Mouse (Mus musculus) layer of hippocampus, postnatal 36 days (tissue): ENCODE data around the gene Zdhhc7. TPM values are rescaled to one million over a fixed set of nuclear protein-coding genes. Genes with fewer than 3 reads are reported as not detected.

Experiments used
- DNase-seq, 2 experiments: peaks; one replicate each; pipeline ENCODE4 v3.0.0; 2022
- total RNA-seq, 2 experiments: library from RNA; stranded (reverse); gene quantifications; 2 replicates each; pipeline ENCODE4 v1.2.3; 2021

Gene Zdhhc7
- total RNA-seq, 2 experiments from 2014 or later = 35.8 to 37.7 TPM

DNA sequence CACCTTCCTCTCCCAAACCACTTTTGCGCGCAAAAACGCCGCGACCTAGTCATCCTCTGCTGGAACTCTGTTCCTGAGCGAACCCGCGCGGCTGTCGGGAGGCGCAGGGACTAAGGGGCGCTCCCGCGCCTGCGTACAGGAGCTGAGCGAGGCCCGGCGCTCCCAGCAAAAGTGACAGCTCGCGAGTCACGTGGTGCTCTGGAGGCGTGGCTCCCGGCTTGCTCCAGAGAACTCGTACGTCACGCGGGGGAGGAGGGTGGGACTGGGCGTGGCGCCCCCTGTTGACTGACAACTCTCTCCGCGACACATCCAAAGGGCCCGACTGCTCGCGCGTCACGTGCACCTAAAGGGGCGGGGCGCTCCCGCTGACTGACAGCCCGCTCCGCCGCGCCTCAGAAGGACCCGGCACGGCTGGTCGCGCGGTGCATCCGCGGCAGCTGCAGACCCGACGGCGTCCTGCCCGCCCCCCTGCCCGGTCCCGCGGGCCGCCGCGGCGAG, 12.5 kb upstream of the Zdhhc7 start, which contains the start of gene 6430548M08Rik:
6430548M08Rik (plus strand) TSS at position 395 of the 498 bp plus-strand sequence.
- peak; percentile 100 for DNase-seq

DNA sequence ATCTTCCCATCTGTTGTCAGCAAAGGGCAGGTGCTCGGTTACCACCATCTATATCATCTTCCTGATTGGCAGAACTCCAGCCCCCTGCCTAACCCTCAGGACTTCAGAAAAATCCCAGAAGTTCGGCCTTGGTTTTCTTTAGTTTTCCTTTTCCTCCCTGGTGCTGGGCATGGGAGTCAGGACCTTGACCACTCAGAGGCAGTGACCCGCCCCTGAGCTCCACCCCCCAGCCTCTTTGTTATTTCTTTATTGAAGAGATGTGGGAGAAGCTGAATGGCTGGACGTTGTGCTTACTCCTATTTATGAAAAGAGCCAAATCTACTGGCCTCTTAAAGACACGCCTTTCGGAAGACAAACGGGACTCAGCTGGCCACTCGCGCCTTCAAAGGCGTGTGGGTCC, 12.0 kb upstream of the Zdhhc7 start:
- DNase-seq = no peak

DNA sequence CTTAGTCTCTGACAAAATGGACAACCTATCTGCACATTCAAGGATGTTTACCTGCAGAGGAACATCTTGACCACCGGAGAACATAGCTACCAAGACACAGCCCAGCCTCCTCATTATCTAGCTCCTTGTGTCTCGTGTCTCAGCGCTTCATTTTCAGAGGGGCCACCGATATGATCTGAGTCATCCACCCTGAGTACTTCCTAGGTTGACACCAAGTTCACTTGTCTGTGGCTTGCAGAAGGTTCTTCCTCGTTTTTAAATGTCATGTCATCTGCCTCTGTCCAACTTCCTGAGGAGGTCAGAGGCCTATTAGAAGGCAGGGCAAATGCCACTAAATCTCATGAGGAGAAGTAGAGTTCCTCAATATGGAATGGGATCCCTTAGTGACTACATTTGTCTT, 11.3 kb upstream of the Zdhhc7 start:
- DNase-seq = no peak

DNA sequence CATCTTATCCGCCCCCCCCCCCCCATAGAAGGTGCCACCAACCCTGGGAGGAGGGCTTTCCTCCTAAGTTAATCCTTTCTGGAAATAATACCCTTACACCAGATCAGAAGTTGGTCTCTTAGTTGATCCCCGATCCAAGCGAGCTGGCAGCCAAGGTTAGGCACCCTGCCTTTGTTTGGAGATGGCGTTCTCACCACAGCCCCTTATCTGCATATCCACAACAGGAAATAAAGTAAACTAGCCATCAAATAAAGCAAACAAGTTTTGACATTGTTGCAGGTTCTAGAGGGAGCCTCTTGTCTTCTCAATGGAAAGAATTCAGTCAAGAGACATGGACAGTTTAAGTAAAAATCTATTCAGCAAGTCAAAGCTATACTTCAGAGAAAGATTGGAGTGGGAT, 10.1 kb upstream of the Zdhhc7 start:
- DNase-seq = no peak

DNA sequence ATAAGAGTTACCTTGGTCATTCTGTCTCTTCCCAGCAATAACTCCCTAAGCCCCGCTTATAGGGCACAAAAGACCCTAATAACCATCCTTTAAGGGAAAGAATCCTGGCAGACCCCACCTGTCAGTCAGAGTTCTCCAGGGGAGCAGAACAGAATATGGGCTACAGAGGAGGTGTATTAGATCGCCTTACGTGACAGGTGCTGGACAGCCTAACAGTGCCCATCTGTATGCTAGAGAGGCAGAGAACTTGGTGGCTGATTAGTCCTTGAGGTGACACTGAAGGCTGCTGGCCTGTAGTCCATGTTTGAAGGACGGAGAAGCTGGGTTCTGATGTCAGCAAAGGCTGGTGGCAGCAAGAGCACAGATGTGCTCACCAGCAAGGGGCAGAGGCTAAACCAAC, 9.7 kb upstream of the Zdhhc7 start:
- DNase-seq = no peak

DNA sequence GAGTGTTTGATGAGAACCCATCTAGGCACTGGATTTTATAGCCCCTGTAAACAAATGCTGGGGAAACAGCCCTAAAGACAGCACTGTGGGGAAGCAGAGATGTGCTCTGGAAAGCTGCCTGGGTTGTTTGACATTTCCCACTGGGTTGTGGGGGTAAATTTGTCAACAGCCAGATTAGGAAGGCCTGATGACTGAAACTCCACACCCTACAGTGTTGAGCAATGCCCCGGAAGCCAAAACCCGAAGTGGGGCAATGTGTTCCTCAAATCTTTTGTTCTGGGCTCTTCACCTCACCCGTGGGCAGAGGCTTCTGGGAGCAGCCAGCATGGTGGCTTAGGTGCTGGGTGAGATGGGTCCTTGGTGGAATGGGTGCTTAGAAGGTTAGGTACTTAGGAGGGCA, 7.9 kb upstream of the Zdhhc7 start:
- DNase-seq = no peak

DNA sequence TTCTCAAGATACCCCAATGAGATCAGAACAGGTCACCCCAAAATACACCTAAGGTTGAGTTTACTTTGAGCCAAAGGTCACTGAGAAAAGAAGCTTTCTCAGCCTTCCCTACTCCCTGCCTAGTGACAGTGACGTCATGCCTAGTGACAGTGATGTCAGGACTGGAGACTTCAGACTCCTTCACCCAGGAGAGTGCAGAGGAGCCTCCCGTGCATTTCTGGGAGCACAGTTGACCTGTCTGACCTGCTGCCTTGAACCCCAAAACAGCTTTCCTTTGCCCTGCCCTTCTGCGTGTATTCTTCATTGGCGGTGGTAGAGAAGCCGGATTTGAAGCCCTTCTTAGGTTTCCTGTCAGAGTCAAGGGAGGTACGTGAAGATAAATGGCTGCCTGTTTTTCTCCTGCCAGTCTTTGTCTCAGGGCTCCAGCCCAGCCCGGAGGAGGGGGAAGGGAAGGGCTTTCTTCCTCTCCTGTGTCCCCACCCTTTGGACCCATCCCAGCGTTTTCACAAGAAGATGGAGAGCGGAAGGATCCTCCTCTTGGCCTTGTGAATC, 3.5 kb upstream of the Zdhhc7 start:
- no peak for DNase-seq

DNA sequence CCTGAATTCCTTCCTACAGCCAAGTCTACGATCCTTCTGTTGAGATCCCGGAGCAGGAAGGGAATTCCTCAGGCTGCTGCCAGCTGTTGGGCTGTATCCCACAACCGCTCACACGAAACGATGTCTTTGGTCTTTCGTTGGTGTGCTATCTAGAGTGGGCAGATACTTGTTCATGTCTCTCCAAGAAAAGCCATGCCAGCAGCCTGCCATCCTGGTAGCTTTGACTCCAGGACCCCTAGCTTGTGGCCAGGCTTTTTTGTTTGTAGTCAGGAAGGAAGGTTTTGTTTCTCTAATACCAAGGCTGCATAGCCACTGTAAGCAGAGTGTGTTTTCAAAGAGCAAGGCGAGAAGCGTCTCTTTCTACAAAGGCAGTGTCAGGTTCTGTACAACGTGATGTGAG, 2.6 kb upstream of the Zdhhc7 start:
- no peak for DNase-seq

DNA sequence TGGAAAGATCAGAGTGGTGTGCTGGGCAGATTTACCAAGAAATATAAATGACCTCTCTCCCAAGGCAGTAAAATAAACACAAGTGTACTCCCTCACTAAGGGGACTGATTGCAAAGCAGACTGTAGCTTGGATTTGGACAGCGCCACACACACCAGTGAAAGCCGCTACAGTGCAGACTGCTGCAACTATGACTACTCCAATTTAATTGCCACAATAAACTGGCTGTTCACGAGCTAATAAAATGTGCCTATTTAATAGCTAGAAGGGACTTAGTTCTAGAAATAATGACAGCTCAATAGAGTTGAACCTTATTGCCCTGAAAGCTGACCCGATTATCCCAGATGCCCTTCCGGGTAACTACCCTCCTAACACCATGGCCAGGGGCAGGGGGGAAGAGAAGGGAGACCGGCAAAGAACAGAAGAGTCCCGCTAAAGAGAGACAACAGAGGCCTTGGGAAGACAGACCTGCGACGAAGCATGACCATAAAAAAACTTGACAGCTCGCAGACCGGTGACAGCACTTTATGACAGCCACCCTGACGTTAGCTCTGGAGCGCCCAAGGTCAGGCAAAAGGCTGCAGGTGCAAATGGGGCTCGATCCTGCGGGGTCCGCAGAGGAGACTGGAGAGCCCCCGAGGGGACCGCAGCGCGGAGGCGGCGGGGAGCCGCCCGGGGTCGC, 754 bp downstream of the Zdhhc7 start:
- no peak for DNase-seq

DNA sequence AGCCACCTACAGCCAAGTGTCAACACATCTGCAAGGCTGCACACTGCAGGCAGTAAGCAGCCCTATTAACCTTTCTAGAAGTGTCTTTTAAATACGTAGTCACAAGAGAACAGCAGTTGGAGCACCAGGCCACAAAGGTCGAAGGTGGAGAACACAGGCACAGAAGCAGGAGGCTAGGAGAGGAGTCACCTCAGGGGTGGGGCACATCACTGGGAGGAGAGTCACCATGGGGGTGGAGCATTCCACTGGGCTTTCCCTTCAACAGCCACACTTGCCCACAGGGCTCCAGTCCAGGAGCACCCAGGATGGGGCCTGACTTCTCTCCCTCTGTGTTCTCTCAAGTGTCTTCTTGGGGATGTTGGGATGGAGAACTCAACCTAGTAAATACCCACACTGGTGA, 4.8 kb downstream of the Zdhhc7 start:
- no peak for DNase-seq

DNA sequence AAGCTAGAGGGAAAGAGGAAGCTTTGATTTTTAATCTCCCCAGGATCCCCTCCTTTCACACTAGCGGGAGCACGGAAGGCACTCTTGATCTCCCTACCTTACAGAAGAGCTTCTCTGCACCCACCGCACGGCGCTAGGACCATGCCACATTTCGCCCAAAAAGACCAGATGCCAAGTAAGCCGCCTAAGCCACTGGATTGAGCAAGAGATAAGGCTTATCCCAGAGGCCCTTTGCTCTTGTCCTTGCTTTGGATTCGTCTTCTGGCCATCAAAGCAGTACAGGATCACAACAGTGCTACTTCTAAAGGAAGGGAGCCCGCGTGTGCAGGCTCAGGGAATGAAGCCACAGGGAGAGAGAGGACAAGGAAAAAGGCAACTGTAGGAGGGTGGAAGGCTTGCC, 6.5 kb downstream of the Zdhhc7 start:
- no peak for DNase-seq

DNA sequence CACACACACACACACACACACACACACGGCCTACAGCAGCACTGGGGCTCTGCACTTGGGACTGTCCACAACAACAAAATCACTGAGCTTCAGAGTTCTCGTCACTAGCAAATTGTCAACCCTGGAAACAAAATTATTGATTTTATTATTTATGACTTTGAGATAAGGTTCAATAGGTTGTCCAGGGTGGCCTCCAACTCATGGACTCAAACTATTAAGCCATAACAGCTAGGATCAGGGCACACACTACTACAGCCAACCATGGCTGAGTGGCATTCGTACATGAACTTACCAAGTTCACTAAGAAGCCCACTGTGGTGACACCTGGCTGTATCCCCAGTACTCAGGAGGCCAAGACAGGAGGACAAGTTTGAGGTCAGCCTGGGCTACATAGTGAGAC, 8.2 kb downstream of the Zdhhc7 start:
- DNase-seq = no peak

DNA sequence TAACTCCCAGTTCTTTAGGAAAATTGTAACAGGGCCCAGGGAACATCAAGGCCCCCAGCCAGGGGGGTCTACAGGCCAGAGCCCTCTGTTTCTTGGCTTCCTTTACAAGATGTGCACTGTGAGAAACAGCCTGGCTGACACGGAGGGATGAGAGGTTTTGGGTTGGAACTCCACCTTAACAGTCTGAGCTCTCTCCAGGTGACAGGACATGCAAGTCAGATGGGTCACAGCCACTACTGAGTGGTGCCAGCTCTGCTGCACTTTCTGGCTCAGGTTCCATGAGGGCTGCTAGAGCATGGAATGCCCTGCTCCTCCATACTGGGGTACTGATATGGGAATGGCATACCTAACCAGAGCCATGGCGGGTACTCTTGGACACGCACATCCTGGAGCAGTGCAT, 10.2 kb downstream of the Zdhhc7 start:
- no peak for DNase-seq

DNA sequence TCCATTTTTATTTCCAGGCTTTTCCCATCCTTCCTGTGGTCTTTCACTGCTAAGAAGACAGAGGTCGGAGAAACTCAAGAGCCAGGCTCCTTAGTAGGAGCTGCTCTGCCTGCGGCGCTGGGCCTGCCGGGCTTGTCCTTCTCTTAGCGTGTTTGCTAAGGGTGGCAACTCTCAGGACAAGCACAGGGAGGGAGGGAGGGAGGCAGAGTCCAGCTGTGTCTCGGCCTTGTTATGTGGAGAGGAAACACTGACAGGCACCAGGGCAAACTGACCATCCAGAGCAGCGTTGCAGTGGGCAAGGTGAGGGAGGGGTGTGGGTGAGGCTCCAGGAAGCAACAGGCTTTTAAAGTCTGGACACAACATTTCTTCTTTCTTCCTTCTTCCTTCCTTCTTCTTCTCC, 11.8 kb downstream of the Zdhhc7 start:
- no peak for DNase-seq

DNA sequence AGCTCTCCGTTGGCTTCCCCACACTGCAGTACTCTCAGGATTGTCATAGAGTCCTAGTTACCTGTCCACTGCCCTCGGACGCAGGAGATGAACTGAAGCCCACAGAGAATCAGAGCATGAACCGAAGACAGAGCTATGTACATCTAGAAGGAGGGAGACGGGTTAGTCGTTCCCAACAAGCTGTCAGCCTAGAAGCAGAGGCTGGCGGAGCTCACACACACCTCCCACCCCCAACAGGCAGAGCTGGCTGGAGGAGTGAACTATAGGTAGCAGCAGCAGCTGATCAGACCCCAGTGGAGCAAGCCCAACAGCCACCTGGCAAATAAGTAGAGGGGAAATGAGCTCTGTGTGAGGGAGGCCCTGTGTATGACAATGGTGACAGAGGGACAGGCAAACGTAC, 16.5 kb downstream of the Zdhhc7 start:
- no peak for DNase-seq

DNA sequence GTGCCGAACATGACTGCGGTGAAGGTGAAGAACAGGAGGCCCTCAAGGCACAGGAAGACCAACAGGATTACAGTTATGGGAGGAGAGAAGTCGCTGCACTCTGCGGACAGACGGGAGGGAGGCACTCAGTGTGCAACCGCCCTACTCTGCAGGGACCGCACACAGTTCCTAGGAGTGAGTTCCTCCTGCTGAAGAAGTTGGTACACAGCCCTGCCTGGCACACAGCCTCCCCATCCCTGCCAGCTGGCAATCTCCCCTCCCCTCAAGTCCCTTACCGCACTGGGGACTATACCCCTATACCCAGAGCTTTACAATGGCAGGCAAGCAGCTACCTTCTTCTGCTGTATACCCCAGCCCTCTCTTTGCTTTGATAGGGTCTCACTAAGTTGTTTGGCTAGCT, 18.0 kb downstream of the Zdhhc7 start:
- DNase-seq = peak; percentile 31 to 39

DNA sequence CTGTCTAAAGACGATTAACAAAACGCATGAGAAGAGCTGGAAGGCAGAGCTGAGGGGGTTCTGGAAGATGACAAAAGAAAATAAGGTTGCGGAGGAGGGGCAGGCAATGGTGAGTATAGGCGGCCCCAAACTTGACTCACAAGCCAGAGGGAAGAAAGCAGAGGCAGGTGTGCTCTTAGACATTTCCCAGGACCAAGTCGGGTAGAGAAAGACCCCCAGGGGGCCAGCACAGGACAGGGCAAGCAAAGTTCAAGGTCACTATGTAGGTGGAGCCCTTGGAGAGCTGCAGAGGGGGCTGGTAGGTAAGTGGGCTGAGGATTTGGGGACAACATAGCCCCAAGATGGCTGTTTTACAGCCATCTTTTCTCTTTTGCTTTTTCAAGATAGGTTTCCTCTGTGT, 21.9 kb downstream of the Zdhhc7 start:
- no peak for DNase-seq

DNA sequence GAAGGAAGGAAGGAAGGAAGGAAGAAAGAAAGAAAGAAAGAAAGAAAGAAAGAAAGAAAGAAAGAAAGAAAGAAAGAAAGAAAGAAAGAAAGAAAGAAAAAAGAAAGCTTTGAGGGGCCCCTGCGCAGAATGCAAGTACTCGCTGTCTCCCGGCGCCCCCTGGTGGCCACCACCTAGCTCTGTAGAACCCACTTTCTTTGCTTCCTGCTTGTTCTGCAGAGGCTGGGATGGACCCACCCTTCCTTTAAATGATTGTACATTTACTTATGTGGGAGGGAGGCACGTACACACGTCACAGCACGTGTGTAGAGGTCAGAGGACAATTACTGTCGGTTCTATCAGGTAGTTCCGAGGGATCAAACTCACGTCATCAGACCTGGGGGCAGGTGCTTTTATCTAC, 23.2 kb downstream of the Zdhhc7 start:
- DNase-seq = peak; percentile 57 to 66

DNA sequence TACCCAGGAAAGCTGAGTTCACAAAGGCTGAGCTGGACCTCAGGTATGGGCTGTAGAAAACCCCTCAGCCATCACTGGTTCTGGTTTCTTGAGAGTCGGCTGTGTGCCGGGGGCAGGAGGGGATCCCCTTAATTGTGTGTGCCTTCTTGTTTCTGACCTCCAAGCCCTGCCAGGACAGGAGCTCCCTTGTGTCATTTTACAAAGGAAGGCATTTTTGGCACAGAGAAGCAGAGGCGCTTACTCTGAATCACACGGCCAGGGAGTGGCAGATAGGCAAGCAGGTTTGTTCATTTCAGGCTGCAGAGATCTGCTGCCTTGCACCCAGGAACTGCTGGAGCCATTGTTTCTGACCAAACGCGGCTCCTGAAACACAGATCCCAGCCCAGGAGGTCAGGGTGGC, 25.9 kb downstream of the Zdhhc7 start:
- no peak for DNase-seq

DNA sequence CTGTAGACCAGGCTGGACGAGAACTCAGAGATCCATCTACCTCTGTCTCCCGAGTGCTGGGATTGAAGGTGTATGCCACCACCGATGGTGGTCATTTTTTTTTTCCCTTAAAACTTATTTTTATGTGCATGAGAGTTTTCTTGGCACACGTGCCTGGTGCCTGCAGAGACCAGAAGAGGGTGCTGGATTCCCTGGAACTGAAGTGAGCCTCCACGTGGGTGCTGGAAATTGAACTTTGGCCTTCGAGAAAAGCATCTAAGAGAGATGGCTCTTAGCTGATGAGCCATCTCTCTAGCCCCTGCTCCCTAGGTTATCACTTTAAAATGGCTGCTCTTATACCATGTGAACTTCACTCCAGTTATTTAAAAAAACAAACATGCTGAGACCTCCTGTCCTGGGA, 26.8 kb downstream of the Zdhhc7 start:
- no peak for DNase-seq

DNA sequence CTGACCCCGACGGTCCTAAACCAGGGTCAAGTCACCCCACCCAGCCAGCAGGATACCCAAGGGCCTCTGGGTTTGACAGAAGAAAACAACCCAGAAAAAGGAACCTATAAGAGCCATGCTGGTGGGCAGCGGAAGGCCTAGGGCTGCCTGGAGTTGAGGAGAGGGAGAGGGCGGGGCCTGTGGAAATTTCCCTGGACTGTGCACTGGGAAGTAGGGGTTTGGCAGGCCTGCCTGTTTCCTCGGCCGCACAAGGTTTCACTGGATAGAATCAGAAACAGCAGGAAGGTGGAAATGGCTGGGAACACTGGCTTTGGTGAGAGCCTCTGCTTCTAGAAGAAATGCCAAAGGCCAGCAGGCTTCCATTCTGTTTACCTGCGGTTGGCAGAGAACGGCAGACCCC, 28.5 kb downstream of the Zdhhc7 start:
- DNase-seq = no peak

DNA sequence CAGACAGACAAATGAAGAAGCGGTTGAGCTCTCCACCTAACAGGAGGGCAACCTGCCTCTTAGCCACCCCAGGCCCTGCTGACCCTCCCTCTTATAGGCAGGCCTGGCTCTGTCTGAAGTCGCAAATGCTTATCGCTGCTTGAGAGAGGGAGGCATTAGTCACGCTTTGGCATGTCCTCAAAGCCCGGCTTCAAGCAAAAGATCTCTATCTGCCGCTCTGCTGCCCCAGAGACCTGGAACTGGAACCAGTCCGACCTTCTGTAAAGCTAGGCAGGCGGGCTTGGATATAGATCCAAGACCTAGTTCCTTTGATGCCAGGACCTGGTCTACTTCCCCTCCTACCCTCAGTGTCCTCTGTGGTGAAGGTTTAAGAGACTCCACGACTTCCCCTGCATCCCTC, 29.0 kb downstream of the Zdhhc7 start:
- no peak for DNase-seq

DNA sequence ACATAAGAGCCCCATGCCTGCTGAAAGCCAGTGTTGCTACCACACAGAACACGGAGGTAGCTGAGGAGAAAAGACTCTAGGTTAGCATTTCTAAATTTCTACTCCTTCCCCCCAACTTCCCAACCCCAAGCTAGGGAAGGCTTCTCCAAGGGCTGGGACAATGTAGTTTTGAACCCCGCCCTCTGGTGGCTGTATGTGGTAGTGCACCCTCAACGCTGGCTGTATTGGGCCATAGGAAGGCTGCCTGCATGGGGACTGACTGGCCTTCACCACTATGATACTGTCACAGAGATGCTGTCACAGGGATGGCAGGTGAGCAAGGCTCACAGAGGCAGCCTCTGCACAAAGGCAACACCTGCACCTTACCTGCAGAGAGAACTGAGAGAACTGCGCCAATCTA, 29.6 kb downstream of the Zdhhc7 start:
- peak; percentile 77 to 78 for DNase-seq

DNA sequence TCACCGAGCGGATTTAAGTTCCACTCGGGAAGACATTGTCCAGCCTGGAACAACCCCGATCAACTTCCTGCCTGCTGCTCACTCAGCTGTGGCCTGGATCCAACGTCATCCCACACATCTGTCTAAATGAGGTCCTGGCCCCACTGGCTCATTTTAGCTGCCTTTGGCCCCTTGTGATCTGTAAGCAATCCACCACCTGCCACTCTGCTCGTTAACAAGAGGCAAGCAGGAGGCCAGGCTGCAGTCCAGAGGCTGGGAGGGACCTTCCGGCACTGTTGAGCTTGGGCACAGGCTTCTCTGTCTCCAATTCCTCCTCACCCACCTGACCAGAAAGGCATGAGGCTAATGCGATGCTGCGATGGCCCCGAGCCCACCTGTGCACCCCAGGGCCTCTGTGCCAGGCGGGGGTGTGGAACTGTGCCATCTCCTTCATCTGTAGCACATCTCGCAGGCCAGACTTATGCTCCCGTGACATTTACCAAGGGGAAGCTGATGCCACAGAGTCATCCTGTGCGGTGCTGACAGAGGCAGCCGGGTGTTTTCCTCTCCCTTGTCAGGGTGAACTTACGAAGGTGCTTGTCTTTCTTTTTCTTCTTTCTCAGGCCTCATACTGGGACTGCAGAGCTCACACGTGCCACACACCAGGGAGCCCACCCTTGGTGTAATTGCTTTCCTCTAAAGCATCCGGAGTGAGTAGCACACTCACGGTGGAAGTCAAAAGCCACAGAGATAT, 33.2 kb downstream of the Zdhhc7 start:
- no peak for DNase-seq
